Comparison of ENCODE assay signal across 25 mouse cellular contexts in genomic region chr10:119805082-119805481, GRCm38 (mm10).
"Had no signal": no experiment of that assay in that cellular context is flagged by ENCODE, and none has a peak within 500 bp of the region (broad histone marks: within the 10 kb centered on the region; RNA-seq: fewer than 3 reads in every experiment).

No protein-coding gene starts in this region.

- H3K4me2 ChIP-seq: heart, embryonic 12.5 days; hindbrain, embryonic 13.5 days; hindbrain, embryonic 15.5 days; intestine, embryonic 15.5 days; kidney, embryonic 15.5 days; limb, embryonic 12.5 days; liver, embryonic 11.5 days; liver, embryonic 13.5 days; liver, embryonic 15.5 days had no signal

- H3K27ac ChIP-seq: heart, adult 2 months; hindbrain, embryonic 15.5 days; hindbrain, postnatal 0 days; intestine, embryonic 15.5 days; kidney, embryonic 15.5 days; kidney, postnatal 0 days; left cerebral cortex, adult 2 months; limb, embryonic 10.5 days; limb, embryonic 12.5 days; liver, embryonic 13.5 days; liver, embryonic 15.5 days had no signal

- H3K4me1 ChIP-seq: limb, embryonic 12.5 days; liver, embryonic 13.5 days; liver, embryonic 15.5 days had no signal

- DNase-seq: gastrocnemius, postnatal 14 days; gastrocnemius, postnatal 36 days; heart, adult 2 months; heart, postnatal 14 days; heart, postnatal 36 days; kidney, adult 11 months; kidney, adult 2 months; kidney, adult 9 months; kidney, postnatal 14 days; kidney, postnatal 36 days; layer of hippocampus, adult 9-11 months; liver; liver, embryonic 13.5 days had no signal

- H3K4me3 ChIP-seq: heart, adult 2 months; heart, embryonic 12.5 days; hindbrain, embryonic 13.5 days; hindbrain, embryonic 15.5 days; intestine, embryonic 15.5 days; kidney, embryonic 15.5 days; left cerebral cortex, adult 2 months; limb, embryonic 10.5 days; limb, embryonic 12.5 days; liver, embryonic 13.5 days; liver, embryonic 15.5 days had no signal

- H3K9me3 ChIP-seq: heart, embryonic 12.5 days; hindbrain, embryonic 13.5 days; hindbrain, embryonic 15.5 days; intestine, embryonic 15.5 days; kidney, embryonic 15.5 days; limb, embryonic 10.5 days; limb, embryonic 12.5 days; liver, embryonic 15.5 days had no signal

- H3K36me3 ChIP-seq: heart, embryonic 12.5 days; hindbrain, embryonic 13.5 days; hindbrain, embryonic 15.5 days; intestine, embryonic 15.5 days; kidney, embryonic 15.5 days; limb, embryonic 10.5 days; limb, embryonic 12.5 days; liver, embryonic 13.5 days; liver, embryonic 15.5 days had no signal

- H3K9ac ChIP-seq: heart, embryonic 12.5 days; hindbrain, embryonic 13.5 days; hindbrain, embryonic 15.5 days; intestine, embryonic 15.5 days; kidney, embryonic 15.5 days; limb, embryonic 12.5 days; liver, embryonic 13.5 days; liver, embryonic 15.5 days had no signal

- ATAC-seq: hindbrain, postnatal 0 days; intestine, embryonic 15.5 days had no signal

- H3K27me3 ChIP-seq: heart, embryonic 12.5 days; hindbrain, embryonic 13.5 days; hindbrain, embryonic 15.5 days; intestine, embryonic 15.5 days; kidney, embryonic 15.5 days; liver, embryonic 13.5 days; liver, embryonic 15.5 days had no signal
